Mouse (Mus musculus): Measurements from ENCODE around the gene Sept9.

DNA sequence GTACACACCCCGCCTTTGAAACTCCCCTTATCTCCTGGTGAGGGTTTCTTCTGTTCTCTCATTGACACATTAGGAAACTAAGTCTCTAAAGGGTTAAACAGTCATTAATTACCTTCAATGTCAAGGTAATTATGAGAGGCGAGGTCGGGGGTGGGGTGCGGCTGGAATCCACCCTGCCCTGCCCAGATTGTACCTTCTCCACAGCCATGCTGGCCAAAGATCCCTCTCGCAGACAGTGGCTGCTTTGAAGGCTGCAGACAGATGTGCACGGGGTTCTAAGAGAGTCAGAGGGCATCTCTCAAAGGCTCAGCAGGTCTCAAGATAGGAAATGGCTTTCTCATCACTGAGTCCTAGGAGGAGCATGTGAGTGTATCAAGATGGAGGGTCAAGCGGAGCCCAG is 198.7 kb downstream of the Sept9 start:
- no peak for TF ChIP-seq CTCF (IDR thresholded peaks at IDR 0.05; ENCODE audit: low read depth, low read length)
- no peak for TF ChIP-seq GATA2 (IDR thresholded peaks at IDR 0.05; ENCODE audit: borderline replicate concordance, low read depth, low read length)
- no peak for TF ChIP-seq GATA1 (IDR thresholded peaks at IDR 0.05; ENCODE audit: borderline replicate concordance, low read length)

Data from G1E (cell line).